Mouse (Mus musculus): ENCODE data around the gene Tmed2.

DNA sequence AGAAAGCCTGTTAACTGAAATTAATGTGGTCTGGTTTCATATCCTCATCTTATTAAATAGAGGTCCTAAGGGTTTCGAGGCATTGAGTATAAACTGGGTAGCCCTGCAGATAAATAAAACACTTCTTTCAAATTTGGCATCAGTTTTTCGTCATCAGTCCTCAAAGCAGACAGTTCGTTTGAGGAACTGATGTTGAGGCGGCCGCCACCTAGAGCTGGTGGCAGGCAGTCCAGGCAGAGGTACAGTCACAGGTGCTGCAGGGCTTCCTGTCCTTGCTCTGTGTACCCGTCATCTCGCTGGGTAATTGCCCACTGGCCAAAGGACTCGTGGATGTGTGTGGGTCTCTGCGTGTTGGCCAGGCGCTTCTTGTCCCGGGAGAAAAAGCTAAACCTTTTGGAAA lies 47.0 kb upstream of the Tmed2 start:
- no peak for TF ChIP-seq CTCF (IDR thresholded peaks at IDR 0.05; ENCODE audit: low read depth, low read length)
- TF ChIP-seq POLR2A (IDR thresholded peaks at IDR 0.05; ENCODE audit: extremely low read depth, insufficient read depth, low read length) = no peak

All from liver, adult 2 months (tissue).